Mouse (Mus musculus) liver, embryonic 13.5 days (tissue): ENCODE measurements around the gene Alb. TPM values are rescaled to one million over a fixed set of nuclear protein-coding genes. Genes with fewer than 3 reads are reported as not detected.
A peak's percentile ranks its signal among the peaks of the same experiment; 100 is the strongest.

ENCODE experiments used
- ATAC-seq: fragments of 200-750 bp; cut with Nextera tagmentation; 2 replicates; pipeline ENCODE4 v1.8.0; 2017; ENCODE audit warnings: low read depth, mild to moderate bottlenecking, moderate number of reproducible peaks, moderate library complexity
- DNase-seq: peaks from one replicate; pipeline ENCODE4 v3.0.0; 2022
- H3K27ac ChIP-seq: fragments of 300-500 bp; sonication (generic); 2 replicates; pipeline ENCODE4 v1.5.1; 2015; ENCODE audit warnings: moderate library complexity, mild to moderate bottlenecking, inconsistent platforms
- H3K27me3 ChIP-seq: fragments of 300-500 bp; sonication (generic); 2 replicates; pipeline ENCODE4 v1.6.1; 2015; ENCODE audit warnings: mild to moderate bottlenecking, inconsistent platforms
- H3K36me3 ChIP-seq: fragments of 300-500 bp; sonication (generic); 2 replicates; pipeline ENCODE4 v1.6.1; 2015; ENCODE audit warnings: mild to moderate bottlenecking, inconsistent platforms
- H3K4me1 ChIP-seq: fragments of 300-500 bp; sonication (generic); replicated peaks from 2 replicates; pipeline ENCODE4 v1.6.1; 2015; ENCODE audit warnings: inconsistent platforms
- H3K4me2 ChIP-seq: fragments of 300-500 bp; sonication (generic); 2 replicates; pipeline ENCODE4 v1.6.1; 2015; ENCODE audit warnings: inconsistent platforms, mild to moderate bottlenecking, moderate library complexity
- H3K4me3 ChIP-seq: fragments of 300-500 bp; sonication (generic); replicated peaks from 2 replicates; pipeline ENCODE4 v1.5.1; 2015; ENCODE audit warnings: mild to moderate bottlenecking, inconsistent platforms
- H3K9ac ChIP-seq: fragments of 300-500 bp; sonication (generic); 2 replicates; pipeline ENCODE4 v1.6.1; 2015; ENCODE audit warnings: mild to moderate bottlenecking, inconsistent platforms
- H3K9me3 ChIP-seq: fragments of 300-500 bp; sonication (generic); replicated peaks from 2 replicates; pipeline ENCODE4 v1.6.1; 2016; ENCODE audit warnings: inconsistent platforms
- WGBS: fragments of 180-500 bp; shearing (Covaris S2); methylation state at CpG from one replicate; pipeline ENCODE4 v1.1.7; 2015; ENCODE audit not compliant: insufficient replicate concordance; 5-methylcytosine and 5-hydroxymethylcytosine counted together
- polyA plus RNA-seq: library from polyadenylated mRNA; unstranded; fragments of >200 nt; fragmentation: Nextera tagmentation; extraction: Ambion mirVana; gene quantifications from 2 replicates; pipeline ENCODE4 v1.2.1, GENCODE M21; 2015

Alb gene
- polyA plus RNA-seq, 1 experiment from 2014 or later, result 1,711 TPM

- Histone ChIP-seq H3K9me3 (no peaks in the 10 kb centered on the region), H3K27ac (no peak overlapping the region), H3K27me3 (no peaks in the 10 kb centered on the region), H3K4me3 (peak overlapping the region; percentile 25), H3K4me2 (peak overlapping the region; percentile 24; the same call in 1 of the 2 replicates), H3K4me1 (peaks cover 3% of the 10 kb centered on the region; the same call in 1 of the 2 replicates), H3K9ac (peak overlapping the region; percentile 22; the same call in 1 of the 2 replicates), H3K36me3 (no peaks in the 10 kb centered on the region)
- ATAC-seq (no peak), DNase-seq (no peak)
- 59% methylated on average over 9 of the region's 9 CpGs for WGBS
Measured at GRCm38 (mm10) chr5:90492440-90492839, 31.7 kb downstream of the Alb start.

GRCm38 (mm10) chr5:90494308-90494707 lies 33.6 kb downstream of the Alb start:
- Histone ChIP-seq H3K4me3 (no peak overlapping the region), H3K27me3 (no peaks in the 10 kb centered on the region), H3K27ac (no peak overlapping the region), H3K4me2 (no peak overlapping the region), H3K4me1 (no peaks in the 10 kb centered on the region), H3K36me3 (no peaks in the 10 kb centered on the region), H3K9ac (no peak overlapping the region), H3K9me3 (no peaks in the 10 kb centered on the region)
- ATAC-seq (peak; percentile 62), DNase-seq (no peak)
- 63% methylated on average over 4 of the region's 4 CpGs for WGBS

- WGBS, result 64% methylated on average over 7 of the region's 7 CpGs
- H3K27me3 ChIP-seq, result no peaks in the 10 kb centered on the region
- ATAC-seq (no peak), DNase-seq (no peak)
- H3K9me3 ChIP-seq, result no peaks in the 10 kb centered on the region
- H3K4me3 ChIP-seq, result no peak overlapping the region
- H3K4me2 ChIP-seq, result no peak overlapping the region
- no peak overlapping the region for H3K9ac ChIP-seq
- H3K27ac ChIP-seq, result no peak overlapping the region
- no peaks in the 10 kb centered on the region for H3K4me1 ChIP-seq
- no peaks in the 10 kb centered on the region for H3K36me3 ChIP-seq
Measured at GRCm38 (mm10) chr5:90499509-90499908, 38.8 kb downstream of the Alb start.

GRCm38 (mm10) chr5:90500714-90501113 lies 40.0 kb downstream of the Alb start:
- DNase-seq, result no peak
- no peak for ATAC-seq
- WGBS, result 4% methylated on average over 6 of the region's 6 CpGs

GRCm38 (mm10) chr5:90501752-90502151 lies 41.1 kb downstream of the Alb start:
- no peaks in the 10 kb centered on the region for H3K4me1 ChIP-seq
- WGBS, result 67% methylated on average over 5 of the region's 5 CpGs
- no peak overlapping the region for H3K4me3 ChIP-seq
- H3K9ac ChIP-seq, result no peak overlapping the region
- no peaks in the 10 kb centered on the region for H3K27me3 ChIP-seq
- no peak overlapping the region for H3K4me2 ChIP-seq
- no peaks in the 10 kb centered on the region for H3K9me3 ChIP-seq
- no peaks in the 10 kb centered on the region for H3K36me3 ChIP-seq
- DNase-seq, result no peak
- no peak overlapping the region for H3K27ac ChIP-seq
- no peak for ATAC-seq

More at GRCm38 (mm10) chr5:90500714-90501113, 40.0 kb downstream of the Alb start:
- Histone ChIP-seq H3K4me3 (no peak overlapping the region), H3K4me1 (no peaks in the 10 kb centered on the region), H3K36me3 (no peaks in the 10 kb centered on the region), H3K27ac (no peak overlapping the region), H3K27me3 (no peaks in the 10 kb centered on the region), H3K4me2 (no peak overlapping the region), H3K9me3 (no peaks in the 10 kb centered on the region), H3K9ac (no peak overlapping the region)

DNA sequence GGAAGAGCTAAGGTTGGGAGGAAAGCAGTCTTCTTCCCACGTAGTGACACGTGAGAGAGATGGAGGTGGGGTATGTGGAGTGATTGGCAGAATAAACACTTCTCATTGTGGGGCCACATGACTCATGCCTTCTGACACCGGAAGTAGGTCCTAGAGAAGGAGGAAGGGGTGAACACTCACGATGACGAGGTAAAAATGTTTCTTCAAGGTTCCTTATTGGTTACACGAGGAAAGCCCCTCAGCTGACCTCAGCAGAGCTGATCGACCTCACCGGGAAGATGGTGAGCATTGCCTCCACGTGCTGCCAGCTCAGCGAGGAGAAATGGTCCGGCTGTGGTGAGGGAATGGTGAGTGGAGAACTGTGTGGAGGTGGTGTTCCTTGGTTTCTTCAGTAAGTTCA lies 44.0 kb downstream of the Alb start:
- Histone ChIP-seq H3K4me3 (no peak overlapping the region), H3K27me3 (no peaks in the 10 kb centered on the region), H3K27ac (no peak overlapping the region; the same call in 1 of the 2 replicates), H3K4me1 (no peaks in the 10 kb centered on the region), H3K9ac (no peak overlapping the region), H3K9me3 (no peaks in the 10 kb centered on the region), H3K36me3 (no peaks in the 10 kb centered on the region), H3K4me2 (no peak overlapping the region)
- DNase-seq (no peak), ATAC-seq (no peak)
- 35% methylated on average over 11 of the region's 11 CpGs for WGBS

DNA sequence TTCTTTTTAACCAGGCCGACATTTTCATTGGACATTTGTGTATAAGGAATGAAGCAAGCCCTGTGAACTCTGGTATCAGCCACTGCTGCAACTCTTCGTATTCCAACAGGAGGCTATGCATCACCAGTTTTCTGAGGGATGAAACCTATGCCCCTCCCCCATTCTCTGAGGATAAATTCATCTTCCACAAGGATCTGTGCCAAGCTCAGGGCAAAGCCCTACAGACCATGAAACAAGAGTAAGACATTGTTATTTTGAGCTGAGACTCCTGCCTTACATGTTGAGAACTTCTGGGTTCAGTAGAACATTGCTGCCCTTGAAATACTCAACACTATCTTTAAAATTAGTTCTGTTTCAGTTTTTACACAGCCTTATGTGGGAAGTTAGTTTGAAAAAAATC lies 45.8 kb downstream of the Alb start:
- Histone ChIP-seq H3K9ac (no peak overlapping the region), H3K36me3 (no peaks in the 10 kb centered on the region), H3K4me1 (no peaks in the 10 kb centered on the region), H3K4me3 (no peak overlapping the region), H3K27me3 (no peaks in the 10 kb centered on the region), H3K27ac (no peak overlapping the region), H3K4me2 (no peak overlapping the region), H3K9me3 (no peaks in the 10 kb centered on the region)
- no peak for ATAC-seq
- DNase-seq, result no peak
- WGBS, result 59% methylated on average over 2 of the region's 2 CpGs

DNA sequence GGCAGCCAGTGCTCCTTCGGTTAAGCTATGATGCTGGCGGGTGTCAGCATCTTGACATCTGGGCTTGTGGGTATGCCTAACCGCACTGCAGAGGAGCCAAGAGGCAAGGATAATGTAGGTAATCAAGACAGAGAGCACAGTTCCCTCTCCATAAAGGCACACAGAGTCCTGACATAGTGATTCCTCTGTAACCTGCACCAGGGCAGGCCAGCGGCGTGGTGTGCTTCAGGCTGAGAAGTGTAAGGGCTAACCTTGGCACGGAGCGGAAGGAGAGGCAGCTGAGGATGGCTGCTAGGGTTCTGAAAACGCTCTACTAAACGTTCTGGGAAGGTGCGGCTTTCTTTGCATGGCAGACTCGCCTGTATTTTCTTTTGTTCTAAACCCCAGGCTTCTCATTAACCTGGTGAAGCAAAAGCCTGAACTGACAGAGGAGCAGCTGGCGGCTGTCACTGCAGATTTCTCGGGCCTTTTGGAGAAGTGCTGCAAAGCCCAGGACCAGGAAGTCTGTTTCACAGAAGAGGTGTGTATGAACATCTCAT lies 46.8 kb downstream of the Alb start:
- Histone ChIP-seq H3K9ac (no peak overlapping the region), H3K4me1 (no peaks in the 10 kb centered on the region), H3K4me3 (no peak overlapping the region), H3K9me3 (no peaks in the 10 kb centered on the region), H3K36me3 (no peaks in the 10 kb centered on the region), H3K27ac (no peak overlapping the region), H3K4me2 (no peak overlapping the region), H3K27me3 (no peaks in the 10 kb centered on the region)
- ATAC-seq (no peak), DNase-seq (no peak)
- 54% methylated on average over 13 of the region's 13 CpGs for WGBS

DNA sequence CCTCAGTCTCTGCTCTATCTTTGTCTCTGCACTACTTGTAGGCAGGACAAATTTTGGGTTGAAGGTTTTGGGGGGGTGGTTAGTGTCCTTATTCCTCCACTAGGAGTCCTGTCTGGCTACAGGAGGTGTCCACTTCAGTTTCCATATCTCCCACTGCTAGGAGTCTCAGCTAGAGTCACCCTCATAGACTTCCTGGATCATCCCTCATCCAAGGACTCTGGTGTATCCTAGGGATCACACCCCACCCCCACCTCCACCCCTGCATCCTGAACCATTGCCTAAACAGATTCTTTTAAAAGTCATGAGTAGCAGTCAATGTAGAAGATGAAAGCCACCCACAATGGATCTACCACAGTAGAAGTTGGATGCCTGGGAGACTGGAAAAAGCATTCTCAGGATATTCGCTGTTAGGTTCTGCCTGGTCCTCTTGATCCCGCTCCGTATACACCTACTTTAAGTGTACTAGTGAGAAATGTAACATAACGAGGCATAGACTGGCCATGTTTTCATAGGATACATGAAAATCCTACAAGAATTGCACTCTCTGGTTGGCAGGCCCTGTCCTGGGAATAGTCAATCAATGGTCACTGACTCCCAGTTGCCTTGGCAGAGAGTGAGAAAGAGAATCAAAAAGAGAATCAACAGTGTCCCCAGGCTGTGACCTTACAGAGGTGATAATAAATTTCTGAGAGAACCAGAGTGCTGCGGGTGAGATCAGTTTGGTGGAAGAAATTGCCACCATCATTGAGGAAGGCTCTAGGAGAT lies 49.3 kb downstream of the Alb start:
- Histone ChIP-seq H3K9me3 (no peaks in the 10 kb centered on the region), H3K27ac (no peak overlapping the region), H3K4me2 (no peak overlapping the region), H3K9ac (no peak overlapping the region), H3K4me1 (no peaks in the 10 kb centered on the region), H3K4me3 (no peak overlapping the region), H3K27me3 (no peaks in the 10 kb centered on the region), H3K36me3 (no peaks in the 10 kb centered on the region)
- DNase-seq, result no peak
- WGBS, result 72% methylated on average over 5 of the region's 5 CpGs
- ATAC-seq, result peak; percentile 59

DNA sequence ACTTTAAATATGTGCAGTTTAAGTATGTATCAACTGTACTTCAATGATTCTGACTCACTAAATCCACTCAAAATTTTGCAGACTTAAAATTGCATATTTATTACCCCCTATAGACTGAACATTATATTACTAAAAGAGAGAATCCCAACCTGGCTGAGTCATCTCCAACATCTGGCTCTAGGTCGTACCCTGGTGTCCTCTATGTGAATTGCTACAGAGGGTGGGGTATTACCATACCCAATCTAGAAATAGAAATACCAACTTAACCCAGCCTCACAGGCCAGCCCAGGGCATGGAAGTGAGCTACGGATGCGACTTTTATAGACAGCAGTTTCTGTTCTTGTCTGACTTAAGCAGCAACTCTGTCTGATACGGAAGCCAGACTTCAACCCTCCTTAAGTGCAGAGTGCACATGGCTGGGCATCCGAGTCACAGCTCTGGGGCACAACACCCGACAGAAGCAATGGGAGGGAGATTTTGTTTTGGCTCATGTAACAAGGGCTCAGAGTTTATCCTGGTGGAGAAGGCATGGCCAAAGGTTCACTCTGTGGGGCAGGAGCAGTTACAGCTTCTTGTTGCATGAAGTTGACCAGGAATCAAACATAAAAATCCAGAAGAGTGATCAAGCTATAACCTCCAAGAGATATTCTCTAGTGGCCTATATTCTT lies 51.7 kb downstream of the Alb start:
- no peaks in the 10 kb centered on the region for H3K36me3 ChIP-seq
- no peak overlapping the region for H3K4me2 ChIP-seq
- DNase-seq, result no peak
- no peaks in the 10 kb centered on the region for H3K27me3 ChIP-seq
- no peak for ATAC-seq
- H3K9ac ChIP-seq, result no peak overlapping the region
- no peaks in the 10 kb centered on the region for H3K4me1 ChIP-seq
- H3K27ac ChIP-seq, result no peak overlapping the region
- 59% methylated on average over 6 of the region's 6 CpGs for WGBS
- H3K4me3 ChIP-seq, result no peak overlapping the region
- H3K9me3 ChIP-seq, result no peaks in the 10 kb centered on the region

DNA sequence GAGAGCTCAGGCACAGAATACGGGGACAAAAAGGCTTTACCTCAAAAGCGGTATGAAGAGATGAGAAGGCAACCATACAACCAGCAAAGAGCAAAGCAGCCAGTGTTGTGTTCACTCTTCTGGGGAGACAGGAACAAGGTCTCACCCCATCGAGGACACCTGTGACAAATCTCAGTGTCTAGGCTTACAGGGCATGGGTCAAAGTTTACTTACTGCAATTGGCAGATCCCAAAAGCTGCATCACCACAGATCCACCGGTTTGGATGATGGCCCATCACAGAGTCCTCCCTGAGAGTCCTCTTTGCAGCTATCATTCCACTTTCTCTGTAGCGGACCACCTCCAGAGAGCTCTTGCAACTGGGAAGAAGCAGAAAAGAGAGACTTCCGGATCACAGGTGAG lies 54.9 kb downstream of the Alb start:
- no peak overlapping the region for H3K4me2 ChIP-seq
- WGBS, result 68% methylated on average over 6 of the region's 6 CpGs
- no peak overlapping the region for H3K27ac ChIP-seq
- H3K4me3 ChIP-seq, result no peak overlapping the region
- no peak for DNase-seq
- no peaks in the 10 kb centered on the region for H3K27me3 ChIP-seq
- ATAC-seq, result no peak
- H3K4me1 ChIP-seq, result no peaks in the 10 kb centered on the region
- H3K9ac ChIP-seq, result no peak overlapping the region
- H3K36me3 ChIP-seq, result no peaks in the 10 kb centered on the region
- H3K9me3 ChIP-seq, result no peaks in the 10 kb centered on the region
